Mouse (Mus musculus): ENCODE measurements around the gene Parpbp.

The Parpbp gene

DNA sequence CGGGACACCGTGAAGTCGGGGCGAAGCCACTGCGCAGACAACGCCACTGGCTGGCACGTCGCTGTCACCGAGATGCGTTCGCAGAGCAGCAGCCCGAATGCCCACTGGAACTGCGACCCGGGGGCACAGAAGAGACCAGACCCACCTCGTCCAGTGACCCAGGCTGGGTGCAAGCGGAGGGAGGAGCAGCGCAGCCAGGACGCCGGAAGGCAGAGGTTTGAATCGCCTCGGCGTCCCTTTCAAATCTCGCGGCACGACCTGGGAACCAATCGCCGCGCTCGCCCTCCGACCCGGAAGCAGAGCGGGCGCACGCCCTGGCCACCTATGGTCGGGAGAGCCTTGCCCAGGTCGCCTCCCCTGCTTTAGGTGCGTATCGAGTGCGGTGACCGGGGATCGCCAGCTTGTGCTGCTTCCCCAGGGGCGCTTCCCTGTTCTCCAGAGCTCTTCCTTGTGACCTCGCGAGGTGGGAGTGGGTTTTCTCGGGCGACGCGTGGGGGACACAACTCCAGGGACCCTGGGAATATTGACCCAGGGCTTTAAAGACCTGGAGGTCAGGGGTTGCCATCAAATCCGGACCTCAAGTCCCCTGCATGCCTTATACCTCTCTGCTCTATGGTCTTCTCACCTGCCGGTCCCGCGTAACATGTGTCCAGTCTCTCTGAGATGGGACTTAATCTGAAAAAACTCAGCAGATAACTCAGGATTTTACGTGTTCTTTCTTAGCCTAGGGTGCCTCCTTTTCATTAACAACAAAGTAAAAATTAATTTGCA is at the start of gene Parpbp, which contains the start of gene Nup37:
TSS of gene Parpbp (minus strand) at position 235 of the 771 bp plus-strand sequence.
TSS of gene Nup37 (plus strand) at position 286 of the 771 bp plus-strand sequence.
- peak; percentile 92 for DNase-seq (ENCODE audit: low spot score)

GRCm38 (mm10) chr10:88167438-88168077 is 20.8 kb upstream of the Parpbp start:
- DNase-seq (ENCODE audit: low spot score) = no peak

GRCm38 (mm10) chr10:88166158-88166557 is 19.4 kb upstream of the Parpbp start:
- DNase-seq (ENCODE audit: low spot score) = no peak

- DNase-seq (ENCODE audit: low spot score) = no peak
These were observed 15.9 kb upstream of the Parpbp start for GRCm38 (mm10) chr10:88162676-88163075.

GRCm38 (mm10) chr10:88162096-88162495 is 15.4 kb upstream of the Parpbp start:
- DNase-seq (ENCODE audit: low spot score) = no peak

GRCm38 (mm10) chr10:88151658-88152057 is 4.9 kb upstream of the Parpbp start:
- DNase-seq (ENCODE audit: low spot score) = no peak

DNA sequence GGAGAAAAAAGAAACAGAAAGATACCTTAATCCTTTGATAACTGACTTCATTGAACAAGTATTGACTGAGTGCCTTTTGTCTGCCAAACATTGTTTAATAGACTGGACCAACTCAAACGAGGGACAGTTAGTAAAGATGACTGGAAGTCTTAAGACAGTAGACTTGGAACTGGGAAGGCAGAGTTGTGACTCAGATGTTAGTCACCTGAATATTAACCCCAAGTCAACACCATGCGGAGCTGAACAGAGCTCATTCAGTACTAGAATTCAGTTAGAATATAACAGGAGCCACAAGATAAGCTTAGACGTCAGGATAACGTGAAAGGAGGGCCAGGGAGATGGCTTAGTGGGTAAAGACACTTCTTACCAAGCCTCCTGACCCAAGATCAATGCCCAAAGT is 3.6 kb upstream of the Parpbp start:
- DNase-seq (ENCODE audit: low spot score) = no peak

GRCm38 (mm10) chr10:88146187-88146586 is 554 bp downstream of the Parpbp start:
- DNase-seq (ENCODE audit: low spot score) = peak; percentile 13

- DNase-seq (ENCODE audit: low spot score) = no peak
These were observed 11.1 kb downstream of the Parpbp start for GRCm38 (mm10) chr10:88135630-88136029.

DNA sequence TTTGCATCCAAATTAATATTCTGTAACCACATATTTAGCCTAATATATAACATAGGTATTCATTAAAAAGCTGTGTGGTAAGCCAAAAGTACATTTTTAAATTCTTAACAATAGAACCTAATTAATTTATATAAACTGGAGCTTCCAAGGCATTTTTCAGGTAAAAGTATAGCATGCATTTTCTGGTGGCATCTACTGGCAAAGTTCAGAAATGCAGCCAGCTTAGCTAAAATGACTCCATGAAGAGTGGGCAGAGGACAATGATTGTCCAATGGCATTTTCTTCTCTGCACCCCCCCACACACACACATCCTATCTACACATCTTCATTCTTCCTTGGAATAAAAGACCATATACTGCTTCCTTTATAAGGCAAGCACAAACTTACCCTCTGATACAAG is 27.0 kb downstream of the Parpbp start:
- DNase-seq (ENCODE audit: low spot score) = peak; percentile 26

DNA sequence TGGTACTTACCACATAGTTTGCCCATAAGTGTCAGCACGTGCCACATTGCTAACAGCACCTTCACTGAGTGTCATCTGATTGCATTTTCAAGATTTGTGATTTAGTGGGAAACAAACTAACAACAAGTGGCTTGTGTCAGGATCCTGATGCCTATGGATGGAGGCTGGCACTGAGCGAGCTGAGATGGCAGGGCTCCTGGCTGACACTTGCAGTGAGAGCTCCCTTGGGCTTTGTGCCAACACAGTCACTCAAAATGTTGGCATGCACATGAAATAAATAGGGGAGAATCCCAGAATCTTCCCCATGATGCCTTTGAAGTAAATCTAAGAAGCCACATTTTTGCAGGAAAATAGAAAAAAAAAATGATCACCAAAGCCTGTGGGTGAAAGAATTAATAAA is 33.5 kb downstream of the Parpbp start:
- no peak for DNase-seq (ENCODE audit: low spot score)

GRCm38 (mm10) chr10:88106169-88106568 is 40.6 kb downstream of the Parpbp start:
- DNase-seq (ENCODE audit: low spot score) = no peak

DNA sequence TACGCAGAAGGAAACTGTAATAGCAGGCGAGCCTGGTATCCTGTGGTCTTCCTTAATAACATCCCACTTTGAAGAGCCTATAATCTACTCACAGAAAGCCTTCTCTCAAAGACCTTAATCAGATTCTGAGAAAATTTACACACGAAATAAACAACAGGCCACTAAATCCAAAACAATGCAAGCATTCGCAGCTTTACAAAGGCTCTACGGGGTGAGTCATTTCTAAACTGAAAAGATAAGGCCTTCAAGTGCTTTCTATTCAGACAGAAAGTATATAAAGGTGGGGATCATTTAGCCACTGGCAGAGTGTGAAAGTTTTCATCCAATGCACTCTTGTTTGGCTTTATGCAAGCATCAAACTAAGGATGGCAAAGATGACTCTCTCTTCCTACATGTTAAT is 56.0 kb downstream of the Parpbp start, which contains the start of gene Pmch:
TSS of gene Pmch (plus strand) at position 301 of the 400 bp plus-strand sequence.
- no peak for DNase-seq (ENCODE audit: low spot score)

- DNase-seq (ENCODE audit: low spot score) = no peak
These were observed 79.4 kb downstream of the Parpbp start for GRCm38 (mm10) chr10:88067377-88067776.

GRCm38 (mm10) chr10:88064872-88065271 is 81.9 kb downstream of the Parpbp start:
- DNase-seq (ENCODE audit: low spot score) = no peak

DNA sequence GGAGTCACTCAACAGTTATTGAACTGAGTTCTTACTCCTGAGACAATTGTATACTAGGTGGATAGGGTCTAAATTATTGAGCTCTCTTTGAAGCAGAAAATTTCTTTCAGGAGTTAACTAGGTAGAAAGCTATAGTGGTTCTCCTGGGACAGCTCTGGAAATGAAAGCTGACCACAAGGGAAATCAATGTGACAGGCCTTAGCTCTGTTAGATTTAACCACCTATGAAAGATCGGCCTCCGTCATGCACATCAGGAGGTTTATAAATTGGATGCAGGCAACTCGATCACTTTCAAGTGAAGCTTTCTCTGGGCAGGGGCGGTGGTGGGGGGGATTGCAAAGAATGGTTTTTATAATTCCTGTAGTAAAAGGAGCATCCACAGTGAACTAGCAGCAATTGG is 83.3 kb downstream of the Parpbp start:
- DNase-seq (ENCODE audit: low spot score) = peak; percentile 38

GRCm38 (mm10) chr10:88056950-88057649 is 89.6 kb downstream of the Parpbp start:
- DNase-seq (ENCODE audit: low spot score) = no peak

DNA sequence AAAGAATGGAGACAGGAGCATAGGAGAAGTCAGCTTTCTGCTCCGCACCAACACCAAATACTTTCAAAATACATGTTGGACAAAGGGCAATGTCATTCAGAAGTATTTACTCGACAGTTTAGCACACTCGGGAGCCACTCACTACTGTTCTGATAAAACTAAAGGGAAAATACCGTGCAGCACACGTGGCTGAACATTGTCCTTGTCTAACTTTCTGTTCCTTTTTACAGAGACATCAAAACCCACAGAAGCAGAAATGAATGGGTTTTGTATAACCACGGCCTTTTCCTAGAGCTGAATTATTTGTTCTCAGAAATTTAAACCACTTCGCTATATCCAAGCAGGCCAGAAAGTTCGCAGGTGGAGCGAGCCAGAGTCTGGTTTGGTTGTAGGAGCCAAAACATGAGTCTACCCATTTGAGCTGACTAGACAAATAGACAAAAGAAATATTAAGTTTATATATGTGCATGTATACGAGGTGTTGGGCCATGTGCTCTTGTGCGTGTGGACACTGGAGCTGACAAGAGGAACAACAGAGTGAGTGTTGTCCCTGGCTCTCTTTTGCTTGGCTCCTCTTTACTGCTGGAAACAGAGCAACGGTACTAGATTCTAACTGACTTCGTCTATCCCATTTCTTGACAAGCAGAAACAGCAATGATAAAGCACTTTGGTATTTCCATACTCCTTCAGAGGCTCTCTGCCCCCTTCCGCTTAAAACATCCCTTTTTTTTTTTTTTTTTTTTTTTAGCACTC is 92.3 kb downstream of the Parpbp start:
- DNase-seq (ENCODE audit: low spot score) = no peak

GRCm38 (mm10) chr10:88046098-88046771 is 100.5 kb downstream of the Parpbp start:
- DNase-seq (ENCODE audit: low spot score) = no peak

- no peak for DNase-seq (ENCODE audit: low spot score)
These were observed 102.4 kb downstream of the Parpbp start for GRCm38 (mm10) chr10:88044297-88044696.
